Mouse (Mus musculus): ENCODE data around the gene Mgat4b. TPM values are rescaled to one million over a fixed set of nuclear protein-coding genes. Genes with fewer than 3 reads are reported as not detected.

Gene Mgat4b
- polyA plus RNA-seq, 1 experiment from 2014 or later, result 29.7 TPM

DNA sequence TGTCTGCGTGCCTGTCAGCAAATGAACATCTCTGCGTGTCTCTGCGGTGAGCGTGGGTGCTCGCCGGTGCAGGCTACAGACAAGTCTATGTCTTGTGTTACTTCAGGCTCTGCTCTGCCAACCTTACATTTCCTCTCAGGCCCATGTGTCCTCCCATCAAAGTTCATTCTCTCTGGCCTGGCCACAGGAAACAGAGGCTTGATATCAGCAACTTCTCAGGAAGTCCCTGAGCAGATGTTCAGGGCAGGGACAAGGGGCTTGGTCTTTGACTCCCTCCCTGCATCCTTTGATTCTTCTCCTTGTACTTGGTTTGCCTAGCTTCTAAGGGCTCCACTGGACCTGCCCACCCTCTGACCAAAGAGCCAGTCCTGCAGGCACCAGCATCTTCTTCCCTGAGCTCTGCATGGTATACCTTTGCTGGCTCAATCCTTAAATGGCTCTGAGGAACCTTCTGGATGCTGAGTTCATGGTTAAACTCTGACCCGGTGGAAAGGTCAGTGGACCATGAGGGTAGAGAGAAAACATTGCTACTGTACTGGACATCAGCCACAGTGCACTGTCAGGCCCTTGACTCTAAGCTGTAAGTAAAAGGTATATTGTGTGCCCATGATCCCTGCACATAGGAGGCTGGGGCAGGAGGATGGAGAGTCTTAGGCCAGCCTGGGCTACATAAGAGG is 29.7 kb downstream of the Mgat4b start:
- Histone ChIP-seq H3K36me3 (no peaks in the 10 kb centered on the region), H3K9ac (no peak overlapping the region), H3K4me2 (no peak overlapping the region), H3K27me3 (replicated peaks) (peaks cover 16% of the 10 kb centered on the region; the same call in 1 of the 2 replicates), H3K9me3 (no peaks in the 10 kb centered on the region), H3K4me1 (peaks cover 13% of the 10 kb centered on the region), H3K27ac (no peak overlapping the region), H3K4me3 (replicated peaks) (no peak overlapping the region)
- no peak for ATAC-seq (ENCODE audit: insufficient read depth, low FRiP score, low read depth)
- WGBS, result 87% methylated on average over 7 of the region's 7 CpGs

DNA sequence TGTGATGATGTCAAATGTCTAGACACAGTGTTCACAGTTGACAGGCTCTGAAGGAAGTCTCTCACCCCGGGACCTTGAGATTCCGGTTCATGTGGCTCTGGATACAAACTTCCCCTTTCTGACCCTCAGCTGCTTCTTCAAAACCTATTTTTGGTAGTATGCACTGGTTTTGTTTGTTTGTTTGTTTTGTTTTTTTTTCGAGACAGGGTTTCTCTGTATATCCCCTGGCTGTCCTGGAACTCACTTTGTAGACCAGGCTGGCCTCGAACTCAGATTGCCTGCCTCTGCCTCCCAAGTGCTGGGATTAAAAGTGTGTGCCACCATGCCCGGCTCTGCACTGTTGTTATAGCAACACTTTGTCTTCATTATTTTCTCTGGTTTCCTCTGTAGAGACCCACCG is 33.2 kb downstream of the Mgat4b start:
- WGBS, result 80% methylated on average over 6 of the region's 6 CpGs
- Histone ChIP-seq H3K9ac (no peak overlapping the region), H3K9me3 (no peaks in the 10 kb centered on the region), H3K27me3 (replicated peaks) (no peaks in the 10 kb centered on the region), H3K4me1 (no peaks in the 10 kb centered on the region), H3K36me3 (no peaks in the 10 kb centered on the region), H3K4me2 (no peak overlapping the region), H3K4me3 (replicated peaks) (no peak overlapping the region), H3K27ac (no peak overlapping the region)
- ATAC-seq (ENCODE audit: insufficient read depth, low FRiP score, low read depth), result no peak

DNA sequence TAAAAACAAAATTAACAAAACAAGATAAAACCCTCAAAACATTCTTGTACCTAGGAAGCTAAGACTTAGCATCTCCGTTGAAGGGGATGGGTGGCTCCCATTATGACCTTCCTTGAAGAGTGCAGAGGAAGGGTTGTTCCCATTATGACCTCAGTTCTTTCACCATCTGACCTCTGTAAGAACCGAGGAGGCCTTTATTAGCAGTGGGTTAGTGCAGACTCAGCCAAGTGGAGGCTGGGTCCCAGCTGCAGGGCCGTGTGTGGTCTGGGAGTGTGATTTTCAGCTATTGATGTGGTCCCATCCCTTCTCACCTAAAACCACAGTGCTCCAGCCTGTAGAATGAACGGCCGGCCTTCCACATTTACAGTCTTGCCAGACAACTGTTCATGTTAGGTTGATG is 34.6 kb downstream of the Mgat4b start:
- H3K27ac ChIP-seq, result no peak overlapping the region
- H3K36me3 ChIP-seq, result no peaks in the 10 kb centered on the region
- no peak overlapping the region for H3K4me2 ChIP-seq
- H3K9me3 ChIP-seq, result no peaks in the 10 kb centered on the region
- H3K4me3 ChIP-seq (replicated peaks), result no peak overlapping the region
- no peak for ATAC-seq (ENCODE audit: insufficient read depth, low FRiP score, low read depth)
- WGBS, result 74% methylated on average over 5 of the region's 5 CpGs
- H3K9ac ChIP-seq, result no peak overlapping the region
- no peaks in the 10 kb centered on the region for H3K4me1 ChIP-seq
- no peaks in the 10 kb centered on the region for H3K27me3 ChIP-seq (replicated peaks)

DNA sequence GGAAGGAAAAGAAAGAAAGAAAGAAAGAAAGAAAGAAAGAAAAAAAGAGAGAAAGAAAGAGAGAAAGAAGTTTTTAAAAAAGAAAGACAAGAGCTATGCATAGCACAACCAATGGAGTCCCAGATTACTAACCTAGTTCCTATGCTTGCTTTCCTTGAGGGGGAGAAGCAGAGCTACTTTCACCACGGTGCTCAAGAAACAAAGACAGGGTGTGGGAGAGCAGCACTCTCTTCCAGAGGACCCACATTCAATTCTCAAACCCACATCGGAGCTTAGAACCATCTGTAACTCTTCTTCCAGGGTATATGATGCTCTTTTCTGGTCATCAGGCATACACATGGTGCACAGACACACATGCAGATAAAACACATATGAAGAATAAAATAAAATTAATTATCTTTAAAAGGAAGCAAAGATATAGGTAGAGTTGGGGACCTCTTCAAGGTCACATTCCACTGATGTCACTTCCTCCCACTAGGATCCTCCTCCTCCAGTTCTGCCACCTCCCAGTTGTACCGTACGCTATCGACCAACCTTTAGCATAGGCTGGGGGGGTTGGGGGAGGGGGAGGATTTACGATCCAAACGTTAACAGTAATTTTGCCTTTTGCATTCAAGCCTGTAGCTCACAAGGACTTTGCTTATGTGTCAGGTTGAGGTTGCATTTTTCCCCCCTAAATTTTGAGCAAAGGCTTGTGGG is 37.9 kb downstream of the Mgat4b start:
- H3K9me3 ChIP-seq, result no peaks in the 10 kb centered on the region
- no peak overlapping the region for H3K4me2 ChIP-seq
- H3K36me3 ChIP-seq, result no peaks in the 10 kb centered on the region
- no peak for ATAC-seq (ENCODE audit: insufficient read depth, low FRiP score, low read depth)
- no peaks in the 10 kb centered on the region for H3K27me3 ChIP-seq (replicated peaks)
- WGBS, result 70% methylated on average over 7 of the region's 7 CpGs
- H3K27ac ChIP-seq, result no peak overlapping the region
- H3K4me1 ChIP-seq, result no peaks in the 10 kb centered on the region; the same call in 1 of the 2 replicates
- H3K4me3 ChIP-seq (replicated peaks), result no peak overlapping the region
- H3K9ac ChIP-seq, result no peak overlapping the region

DNA sequence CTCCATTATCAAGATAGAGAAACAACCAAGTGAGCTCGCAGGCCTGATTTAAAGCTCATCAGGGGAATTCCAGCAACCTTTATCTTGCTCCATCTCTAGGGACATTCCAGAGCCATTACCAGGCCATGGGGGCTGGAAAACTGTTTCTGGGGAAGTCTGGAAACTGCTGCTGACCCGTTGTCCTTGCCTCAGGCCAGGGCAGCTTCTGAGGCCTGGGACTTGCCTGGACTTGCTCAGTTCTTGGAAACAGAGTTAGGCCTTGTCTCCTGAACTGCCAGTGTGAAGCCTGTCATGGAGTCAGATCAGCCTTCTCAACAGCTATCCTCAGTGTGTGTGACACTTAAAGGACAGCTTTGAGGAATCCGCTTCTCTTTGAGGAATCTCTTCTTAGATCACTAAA is 41.5 kb downstream of the Mgat4b start:
- H3K27ac ChIP-seq, result no peak overlapping the region
- WGBS, result 47% methylated on average over 3 of the region's 3 CpGs

DNA sequence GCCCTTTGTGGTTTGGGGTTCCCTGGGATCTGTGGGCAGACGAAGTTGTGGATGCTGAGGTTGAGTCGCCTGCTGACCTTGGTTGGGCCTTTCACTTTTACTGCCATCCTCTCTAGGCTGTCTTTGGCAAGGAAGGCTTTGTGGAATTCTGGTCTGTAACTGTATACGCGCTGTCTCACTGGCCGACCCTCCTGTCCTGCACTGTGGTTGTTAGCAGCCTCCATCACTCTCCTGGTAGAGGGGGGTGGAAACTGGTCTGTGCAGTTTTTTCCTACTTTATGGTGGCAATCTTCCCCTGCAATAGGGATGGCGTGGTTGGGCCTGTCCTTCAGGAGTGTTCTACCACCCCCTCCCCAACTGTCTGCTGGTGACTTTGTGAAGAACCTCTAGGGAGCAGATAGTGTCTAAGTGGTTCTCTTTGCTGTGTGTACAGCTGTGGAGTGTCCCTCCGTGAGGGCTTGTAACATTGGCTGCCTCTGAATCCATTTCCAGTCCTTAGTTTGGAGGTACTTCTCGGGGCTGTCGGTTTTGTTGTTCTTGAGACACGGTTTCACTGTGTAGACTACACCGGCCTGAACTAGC is 42.1 kb downstream of the Mgat4b start:
- no peak for ATAC-seq (ENCODE audit: insufficient read depth, low FRiP score, low read depth)
- WGBS, result 53% methylated on average over 11 of the region's 11 CpGs
- no peaks in the 10 kb centered on the region for H3K9me3 ChIP-seq
- no peak overlapping the region for H3K4me2 ChIP-seq
- peaks cover 4% of the 10 kb centered on the region; the same call in 1 of the 2 replicates for H3K36me3 ChIP-seq
- H3K9ac ChIP-seq, result no peak overlapping the region
- no peak overlapping the region for H3K27ac ChIP-seq
- no peak overlapping the region for H3K4me3 ChIP-seq (replicated peaks)
- no peaks in the 10 kb centered on the region for H3K27me3 ChIP-seq (replicated peaks)
- H3K4me1 ChIP-seq, result no peaks in the 10 kb centered on the region; the same call in 1 of the 2 replicates

More for the DNA sequence above, 41.5 kb downstream of the Mgat4b start:
- Histone ChIP-seq H3K9ac (no peak overlapping the region), H3K4me1 (no peaks in the 10 kb centered on the region; the same call in 1 of the 2 replicates), H3K27me3 (replicated peaks) (no peaks in the 10 kb centered on the region), H3K4me3 (replicated peaks) (no peak overlapping the region), H3K36me3 (peaks cover 3% of the 10 kb centered on the region; the same call in 1 of the 2 replicates), H3K4me2 (no peak overlapping the region), H3K9me3 (no peaks in the 10 kb centered on the region)
- ATAC-seq (ENCODE audit: insufficient read depth, low FRiP score, low read depth), result no peak

DNA sequence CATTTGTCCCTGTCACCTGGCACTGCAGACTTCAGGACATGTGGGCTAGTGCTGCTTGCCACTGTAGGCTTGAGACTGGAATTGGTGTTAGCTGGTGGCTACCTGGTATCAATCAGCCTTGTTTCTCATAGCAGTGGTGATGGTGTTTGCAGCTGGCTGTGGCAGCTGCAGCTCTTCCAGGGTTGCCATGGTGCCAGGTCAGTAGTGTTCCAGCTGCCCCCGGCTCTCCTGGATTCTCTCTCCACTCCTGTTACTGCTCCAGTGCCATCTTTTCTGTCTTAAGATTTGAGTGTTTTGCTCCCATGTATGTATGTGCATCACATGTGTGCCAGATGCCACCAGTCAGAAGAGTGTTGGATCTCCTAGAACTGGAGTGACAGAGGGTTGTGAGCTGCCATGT is 42.7 kb downstream of the Mgat4b start:
- H3K4me1 ChIP-seq, result no peaks in the 10 kb centered on the region; the same call in 1 of the 2 replicates
- no peak overlapping the region for H3K27ac ChIP-seq
- H3K27me3 ChIP-seq (replicated peaks), result no peaks in the 10 kb centered on the region
- no peaks in the 10 kb centered on the region for H3K9me3 ChIP-seq
- WGBS, result 38% methylated on average over 1 of the region's 1 CpGs
- H3K36me3 ChIP-seq, result peaks cover 10% of the 10 kb centered on the region
- H3K4me2 ChIP-seq, result no peak overlapping the region
- no peak for ATAC-seq (ENCODE audit: insufficient read depth, low FRiP score, low read depth)
- H3K4me3 ChIP-seq (replicated peaks), result no peak overlapping the region
- no peak overlapping the region for H3K9ac ChIP-seq

DNA sequence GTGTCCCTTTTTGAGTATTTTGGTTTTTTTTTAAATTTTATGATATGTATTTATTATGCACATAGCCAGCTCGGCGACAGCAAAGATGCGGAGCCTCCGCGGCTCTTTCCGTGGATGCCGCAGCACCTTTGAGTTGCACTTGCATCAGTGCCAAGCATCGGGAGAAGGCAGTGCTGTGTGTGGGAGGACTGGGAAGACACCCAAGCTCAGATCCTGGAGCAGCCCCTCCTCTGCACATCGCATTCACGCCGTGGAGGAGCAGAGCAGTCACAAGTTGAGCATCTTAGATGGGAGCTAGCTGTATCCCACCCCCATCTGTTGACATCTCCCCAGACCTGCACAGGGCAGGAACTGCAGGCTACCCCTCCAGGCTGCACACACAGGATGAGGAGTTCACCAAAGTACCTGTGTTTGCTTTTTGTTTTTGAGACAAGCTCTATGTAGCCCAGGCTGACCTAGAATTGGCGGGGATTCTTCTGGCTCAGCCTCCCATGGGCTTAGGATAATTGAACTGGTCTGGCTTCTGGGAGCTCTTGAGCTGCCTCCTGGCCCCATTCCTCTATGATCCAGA is 43.4 kb downstream of the Mgat4b start:
- no peak overlapping the region for H3K9ac ChIP-seq
- 78% methylated on average over 12 of the region's 12 CpGs for WGBS
- no peak overlapping the region for H3K4me2 ChIP-seq
- peaks cover 16% of the 10 kb centered on the region for H3K36me3 ChIP-seq
- no peak overlapping the region for H3K27ac ChIP-seq
- H3K27me3 ChIP-seq (replicated peaks), result no peaks in the 10 kb centered on the region
- ATAC-seq (ENCODE audit: insufficient read depth, low FRiP score, low read depth), result 0 out of 2 replicates have a peak, but pooled peaks have one; percentile 9
- H3K9me3 ChIP-seq, result no peaks in the 10 kb centered on the region
- H3K4me3 ChIP-seq (replicated peaks), result no peak overlapping the region
- no peaks in the 10 kb centered on the region; the same call in 1 of the 2 replicates for H3K4me1 ChIP-seq

DNA sequence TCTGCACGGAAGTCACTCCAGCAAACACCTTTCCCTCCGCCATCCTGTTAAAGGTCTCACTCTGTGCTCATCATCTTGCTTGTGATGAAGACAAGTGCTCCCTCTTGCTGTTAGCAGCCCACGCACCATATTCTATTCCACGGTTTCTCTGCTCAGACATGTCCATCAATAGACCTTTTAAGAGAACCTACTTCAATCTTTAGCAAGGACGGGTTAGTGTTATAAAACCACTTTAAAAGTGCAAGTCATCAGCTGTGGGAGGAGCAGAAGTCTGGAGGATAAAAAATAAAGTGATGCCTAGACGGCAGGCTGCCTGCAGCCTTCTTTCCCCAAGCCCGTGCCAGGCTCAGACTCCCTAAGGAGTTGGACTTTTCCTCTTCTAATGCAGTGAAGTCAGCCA is 45.9 kb downstream of the Mgat4b start:
- H3K4me1 ChIP-seq, result no peaks in the 10 kb centered on the region; the same call in 1 of the 2 replicates
- H3K9ac ChIP-seq, result no peak overlapping the region
- H3K4me2 ChIP-seq, result no peak overlapping the region
- WGBS, result 81% methylated on average over 7 of the region's 7 CpGs
- H3K27ac ChIP-seq, result no peak overlapping the region
- H3K9me3 ChIP-seq, result no peaks in the 10 kb centered on the region
- no peak for ATAC-seq (ENCODE audit: insufficient read depth, low FRiP score, low read depth)
- peaks cover 31% of the 10 kb centered on the region for H3K36me3 ChIP-seq
- H3K4me3 ChIP-seq (replicated peaks), result no peak overlapping the region
- H3K27me3 ChIP-seq (replicated peaks), result no peaks in the 10 kb centered on the region

DNA sequence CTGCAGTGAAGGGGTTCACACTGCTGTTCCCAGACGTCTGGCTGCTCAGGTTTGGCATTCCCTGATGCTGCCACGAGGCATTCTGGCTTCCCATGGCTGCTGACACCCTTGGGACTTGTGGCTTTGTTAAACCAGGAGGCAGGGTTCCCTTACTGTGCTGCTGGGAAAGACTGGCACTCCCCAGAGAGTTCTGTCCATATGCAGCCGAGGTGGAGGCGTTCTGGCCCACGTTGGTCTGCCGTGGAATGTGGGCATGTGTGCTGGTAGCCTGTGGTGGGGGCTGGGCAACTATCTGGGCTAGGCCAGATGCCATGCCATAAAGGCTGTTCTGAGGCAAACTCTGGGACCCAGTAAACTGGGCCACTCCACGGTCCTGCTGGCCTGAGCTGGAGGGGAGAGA is 47.6 kb downstream of the Mgat4b start:
- H3K27ac ChIP-seq, result no peak overlapping the region
- H3K36me3 ChIP-seq, result peaks cover 47% of the 10 kb centered on the region
- H3K9ac ChIP-seq, result no peak overlapping the region
- no peaks in the 10 kb centered on the region for H3K4me1 ChIP-seq
- WGBS, result 87% methylated on average over 7 of the region's 7 CpGs
- H3K9me3 ChIP-seq, result no peaks in the 10 kb centered on the region
- no peak overlapping the region for H3K4me2 ChIP-seq
- H3K27me3 ChIP-seq (replicated peaks), result no peaks in the 10 kb centered on the region
- no peak overlapping the region for H3K4me3 ChIP-seq (replicated peaks)
- no peak for ATAC-seq (ENCODE audit: insufficient read depth, low FRiP score, low read depth)

DNA sequence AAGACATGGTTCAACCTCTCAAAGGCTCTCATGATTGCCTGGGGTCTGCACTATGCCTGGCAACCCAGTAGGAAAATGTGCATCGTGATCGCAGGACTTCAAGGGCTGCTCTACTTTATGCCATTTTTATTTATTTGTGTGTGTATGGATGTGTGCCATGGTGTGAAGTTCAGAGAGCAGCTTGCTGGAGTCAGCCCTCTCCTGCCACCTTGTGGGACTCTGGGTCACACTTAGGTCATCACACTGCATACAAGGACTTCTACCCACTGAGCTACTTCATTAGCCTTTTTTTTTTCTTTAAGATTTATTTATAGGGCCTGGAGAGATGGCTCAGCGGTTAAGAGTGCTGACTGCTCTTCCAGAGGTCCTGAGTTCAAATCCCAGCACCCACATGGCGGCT is 51.3 kb downstream of the Mgat4b start:
- Histone ChIP-seq H3K9me3 (no peaks in the 10 kb centered on the region), H3K4me3 (replicated peaks) (no peak overlapping the region), H3K36me3 (peaks cover 67% of the 10 kb centered on the region), H3K9ac (no peak overlapping the region), H3K4me2 (no peak overlapping the region), H3K4me1 (no peaks in the 10 kb centered on the region), H3K27me3 (replicated peaks) (no peaks in the 10 kb centered on the region), H3K27ac (no peak overlapping the region)
- 88% methylated on average over 4 of the region's 4 CpGs for WGBS
- no peak for ATAC-seq (ENCODE audit: insufficient read depth, low FRiP score, low read depth)

DNA sequence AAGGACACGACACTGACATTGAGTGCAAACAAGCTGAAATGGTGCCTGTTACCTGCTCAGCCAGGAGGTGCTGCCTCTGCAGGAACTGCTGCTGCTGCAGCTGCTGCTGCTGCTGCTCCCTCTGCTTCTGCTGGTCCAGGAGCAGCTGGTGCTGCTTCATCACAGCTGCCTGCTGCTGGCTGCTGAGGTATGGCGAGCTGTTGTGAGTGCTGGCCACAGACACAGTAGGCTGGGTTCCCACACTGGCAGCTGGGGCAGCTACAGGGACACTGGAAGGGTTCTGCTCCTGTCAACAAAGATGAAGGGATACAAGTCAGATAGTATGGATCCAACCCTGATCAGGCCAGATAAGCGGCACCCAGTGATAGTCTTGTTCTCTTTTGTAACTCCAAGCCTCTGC is 52.5 kb downstream of the Mgat4b start:
- 86% methylated on average over 3 of the region's 3 CpGs for WGBS
- peaks cover 62% of the 10 kb centered on the region for H3K36me3 ChIP-seq
- H3K27ac ChIP-seq, result no peak overlapping the region
- H3K9ac ChIP-seq, result no peak overlapping the region
- H3K27me3 ChIP-seq (replicated peaks), result no peaks in the 10 kb centered on the region
- H3K4me2 ChIP-seq, result no peak overlapping the region
- no peaks in the 10 kb centered on the region for H3K9me3 ChIP-seq
- no peaks in the 10 kb centered on the region for H3K4me1 ChIP-seq
- H3K4me3 ChIP-seq (replicated peaks), result no peak overlapping the region
- ATAC-seq (ENCODE audit: insufficient read depth, low FRiP score, low read depth), result no peak
